Mouse (Mus musculus) c-Kit-positive CD71-positive TER-119-negative erythroid progenitor cells, embryonic 14.5 days (primary cell): ENCODE measurements around the gene Dyrk3.
"Not testable (repeated sequence)": the region's sequence is repeated elsewhere in the genome, so short reads cannot be mapped to it uniquely, and the experiment has no call there.

Source experiments
- DNase-seq: peaks from one replicate; pipeline ENCODE4 v3.0.0-alpha.2; 2013; ENCODE audit warnings: low read depth

Gene Dyrk3

GRCm38 (mm10) chr1:131138191-131139016 is at the start of gene Dyrk3:
Gene Dyrk3 (minus strand): TSS chr1:131138340.
- peak; percentile 89 for DNase-seq

DNA sequence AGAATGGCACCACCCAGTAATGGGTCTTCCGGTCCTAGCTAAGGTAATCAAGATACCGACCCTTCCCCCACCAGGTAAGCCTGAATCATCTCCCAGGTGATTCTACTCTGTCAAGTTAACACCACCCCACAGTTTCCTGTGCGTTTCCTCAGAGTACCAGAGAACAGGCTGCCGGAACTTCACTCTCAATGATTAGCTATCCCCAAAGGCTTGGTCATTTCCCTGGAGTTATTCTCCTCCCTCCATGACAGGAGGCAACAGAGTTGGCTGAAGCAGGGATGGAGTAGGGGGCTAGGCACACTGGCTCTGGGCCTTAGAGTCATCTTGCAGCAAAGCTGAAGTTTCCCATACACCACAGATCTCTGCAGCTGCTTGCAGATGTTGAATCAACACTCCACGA is 49.7 kb upstream of the Dyrk3 start:
- no peak for DNase-seq

GRCm38 (mm10) chr1:131186995-131187394 is 48.9 kb upstream of the Dyrk3 start:
- DNase-seq, result no peak

DNA sequence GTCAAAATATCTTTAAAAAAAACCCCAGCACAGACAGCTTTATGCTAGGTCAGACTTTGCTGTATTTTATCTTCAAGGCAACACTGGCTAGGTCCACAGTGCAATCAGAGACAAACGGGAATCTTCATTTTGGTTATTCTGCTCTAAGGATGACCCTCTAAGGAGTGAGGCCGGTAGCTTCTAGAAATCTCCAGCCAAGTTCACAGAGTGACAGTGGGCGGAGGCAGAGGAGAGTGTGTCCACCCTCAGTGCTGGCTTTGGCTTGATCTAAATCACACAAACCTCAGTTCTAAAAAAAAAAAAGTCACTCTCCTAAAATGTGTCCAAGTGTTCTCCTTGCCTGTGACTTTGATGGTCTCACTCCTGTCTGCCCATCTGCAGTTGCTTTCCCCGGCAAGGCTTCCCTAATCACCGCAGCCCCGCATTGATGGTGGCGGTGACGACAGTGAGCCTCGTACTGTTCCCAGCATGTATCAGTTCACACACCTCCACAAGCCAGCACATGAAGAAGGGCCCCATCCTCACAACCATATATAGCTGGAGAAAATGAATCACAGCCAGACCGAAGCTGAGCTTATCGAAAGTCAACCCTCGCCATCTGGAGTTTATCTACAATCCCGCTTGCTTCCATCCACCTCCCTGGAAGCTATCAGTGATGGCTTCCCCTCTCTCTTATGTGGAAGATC is 47.8 kb upstream of the Dyrk3 start:
- no peak for DNase-seq

- DNase-seq, result no peak
Observed at GRCm38 (mm10) chr1:131184956-131185660, 47.0 kb upstream of the Dyrk3 start.

- DNase-seq, result no peak
Observed at GRCm38 (mm10) chr1:131184253-131184955, 46.3 kb upstream of the Dyrk3 start.

DNA sequence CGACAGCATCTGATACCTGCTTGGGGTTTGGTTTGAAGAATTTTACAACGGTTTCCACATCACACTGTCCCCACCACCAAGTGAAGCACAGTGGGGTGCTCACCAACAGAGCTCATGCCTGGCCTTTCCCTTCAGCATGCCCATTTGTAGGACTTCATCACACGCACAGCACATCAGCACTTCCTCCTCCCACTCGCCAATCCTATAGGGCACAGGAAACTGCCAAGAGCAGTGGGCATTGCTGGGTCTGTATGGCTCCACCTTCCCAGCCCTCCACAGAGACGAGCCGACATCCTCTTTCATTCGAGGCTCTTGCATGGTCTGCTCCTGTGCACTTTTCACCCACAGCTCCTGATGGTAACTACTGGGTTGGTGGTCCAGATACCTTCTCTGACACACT is 45.1 kb upstream of the Dyrk3 start:
- no peak for DNase-seq

DNA sequence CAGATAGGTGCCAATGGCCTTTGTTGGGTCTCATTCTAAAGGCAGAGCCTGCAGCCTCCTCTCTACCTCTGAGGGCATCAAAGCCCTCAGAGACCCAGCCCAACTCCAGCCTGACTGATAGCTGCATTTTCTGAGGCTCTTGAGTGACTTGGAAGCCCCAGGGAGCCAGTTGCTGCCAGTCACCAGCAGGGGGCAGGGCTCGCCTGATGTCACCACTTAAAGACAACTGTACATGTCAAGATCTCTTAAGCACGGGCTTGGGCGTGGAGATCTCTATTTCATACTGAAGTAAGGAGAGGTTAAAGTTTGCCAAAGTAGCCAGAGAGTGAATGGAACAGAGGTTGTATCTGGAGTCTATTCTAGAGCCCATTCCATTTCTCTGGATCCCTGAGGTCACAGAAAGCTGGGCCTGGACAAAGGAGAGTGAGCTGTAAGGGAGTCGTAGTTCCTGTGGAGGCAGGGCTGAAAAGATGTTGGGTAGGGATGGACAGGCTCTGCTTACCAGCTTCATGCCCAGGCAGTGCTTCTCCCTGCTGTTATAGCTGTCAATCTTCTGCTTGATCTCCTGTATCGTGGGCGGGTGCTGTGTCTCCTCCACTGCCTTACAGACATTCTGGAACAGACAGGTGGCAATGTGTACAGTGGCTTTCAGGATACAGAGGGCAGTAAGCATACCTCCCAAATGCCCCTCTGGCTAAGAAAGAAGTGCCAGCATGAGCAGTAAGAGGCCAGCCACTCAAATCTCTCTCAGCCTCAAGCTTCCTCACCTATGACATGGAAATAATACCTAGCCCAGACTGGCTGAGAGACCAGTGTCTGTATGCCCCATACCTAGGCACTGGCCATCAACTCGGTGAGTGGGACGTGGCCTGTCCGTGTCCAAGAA is 43.7 kb upstream of the Dyrk3 start:
- peak; percentile 66 for DNase-seq

GRCm38 (mm10) chr1:131180386-131180785 is 42.2 kb upstream of the Dyrk3 start:
- no peak for DNase-seq

DNA sequence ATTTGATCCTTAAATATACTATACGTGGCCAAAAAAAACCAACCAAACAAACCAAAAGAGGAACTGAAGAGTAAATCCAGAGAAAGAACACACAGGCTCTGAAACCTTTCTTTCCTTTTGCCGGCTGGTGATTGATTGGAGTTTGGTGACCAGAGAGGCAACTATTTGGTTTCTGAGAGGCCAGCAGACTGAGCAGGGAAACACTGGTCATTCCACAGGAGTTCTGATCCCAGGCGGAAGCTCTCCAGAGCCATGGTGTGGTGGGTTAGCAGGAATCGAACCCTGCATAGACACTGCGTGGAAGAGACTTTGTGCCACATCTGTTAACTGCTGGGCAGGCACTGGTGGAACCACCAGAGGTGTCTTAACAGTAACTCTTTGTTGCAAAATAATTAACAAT is 39.9 kb upstream of the Dyrk3 start:
- DNase-seq, result no peak

GRCm38 (mm10) chr1:131177249-131177648 is 39.1 kb upstream of the Dyrk3 start:
- no peak for DNase-seq

- DNase-seq, result no peak
Observed at GRCm38 (mm10) chr1:131175819-131176218, 37.7 kb upstream of the Dyrk3 start.

GRCm38 (mm10) chr1:131175189-131175588 is 37.0 kb upstream of the Dyrk3 start:
- no peak for DNase-seq

DNA sequence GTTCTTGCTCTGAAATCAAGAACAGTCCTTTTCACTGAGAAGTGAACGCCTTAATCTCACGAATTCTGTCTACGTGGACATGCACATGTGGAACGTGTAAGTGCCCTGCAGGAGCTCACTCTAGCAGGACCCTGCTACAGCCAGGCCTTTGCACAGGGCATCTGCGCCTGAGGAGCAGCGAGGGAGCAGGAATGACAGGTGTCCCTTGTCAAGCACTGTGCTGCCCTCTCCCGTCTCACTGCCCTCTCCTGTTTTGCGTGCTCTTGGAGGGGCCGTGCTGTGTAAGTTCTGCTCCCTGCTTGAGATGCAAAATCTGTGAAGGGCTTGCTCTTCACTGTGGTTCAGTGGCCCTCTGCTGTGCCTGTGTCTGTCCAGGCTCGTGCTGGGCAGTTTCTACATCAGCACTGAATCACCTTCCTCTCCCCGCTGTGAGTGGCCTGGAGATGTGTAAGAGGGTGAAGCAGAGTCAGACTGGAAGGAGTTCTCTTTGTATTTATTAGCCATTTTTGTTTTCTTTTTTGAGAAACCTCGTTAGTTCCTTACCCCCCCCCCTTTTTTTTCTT is 36.2 kb upstream of the Dyrk3 start:
- no peak for DNase-seq

GRCm38 (mm10) chr1:131173809-131174208 is 35.7 kb upstream of the Dyrk3 start:
- no peak for DNase-seq

GRCm38 (mm10) chr1:131173001-131173400 is 34.9 kb upstream of the Dyrk3 start:
- DNase-seq, result no peak

- no peak for DNase-seq
Observed at GRCm38 (mm10) chr1:131167612-131168011, 29.5 kb upstream of the Dyrk3 start.

DNA sequence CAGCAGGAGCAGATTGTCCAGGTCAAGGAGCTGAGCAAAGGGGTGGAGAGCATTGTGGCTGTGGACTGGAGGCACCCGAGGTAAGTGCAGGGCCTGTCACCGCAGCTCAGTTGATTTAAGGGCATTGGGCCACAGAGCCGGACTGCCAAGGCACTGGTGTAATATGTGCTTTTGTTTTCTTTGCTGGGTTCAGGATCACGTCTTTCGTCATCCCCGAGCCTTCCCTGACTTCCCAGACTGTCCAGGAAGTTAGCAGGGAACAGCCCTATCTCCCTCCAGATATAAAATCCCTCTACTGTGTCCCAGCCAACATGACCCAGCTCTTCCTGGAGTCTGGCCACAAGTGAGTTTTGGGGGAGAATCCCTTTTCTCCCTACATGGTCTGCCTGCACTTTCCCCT is 26.3 kb upstream of the Dyrk3 start:
- DNase-seq, result no peak

DNA sequence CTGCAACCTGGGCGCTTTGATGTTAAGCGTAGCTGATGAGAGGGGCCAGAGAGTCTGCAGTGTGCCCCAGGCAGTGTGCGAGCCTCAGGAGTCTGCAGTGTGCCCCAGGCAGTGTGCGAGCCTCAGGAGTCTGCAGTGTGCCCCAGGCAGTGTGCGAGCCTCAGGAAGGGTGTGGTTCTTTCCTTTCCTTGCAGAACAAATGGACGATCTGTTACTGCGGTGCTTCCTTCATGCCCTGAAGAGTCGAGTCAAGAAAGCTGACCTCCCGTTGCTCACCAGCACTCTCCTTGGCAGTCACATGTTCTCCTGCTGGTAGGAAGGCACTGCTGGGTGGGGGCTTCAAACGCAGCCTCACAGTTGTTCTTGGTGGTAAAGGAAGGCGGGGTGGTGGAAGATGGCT is 23.0 kb upstream of the Dyrk3 start:
- DNase-seq, result no peak

GRCm38 (mm10) chr1:131159573-131160327 is 21.6 kb upstream of the Dyrk3 start:
- not testable (repeated sequence) for DNase-seq
